Mouse (Mus musculus) urinary bladder, postnatal 14 days (tissue): Measurements from ENCODE around the gene Rdx.
"Not testable (repeated sequence)": the region's sequence is repeated elsewhere in the genome, so short reads cannot be mapped to it uniquely, and the experiment has no call there.

Source experiments
- DNase-seq: peaks from one replicate; pipeline ENCODE4 v3.0.0; 2021; ENCODE audit warnings: low spot score

Rdx gene

GRCm38 (mm10) chr9:52055313-52055712 lies 8.3 kb downstream of the Rdx start:
- no peak for DNase-seq

- no peak for DNase-seq
Observed at GRCm38 (mm10) chr9:52059788-52060187, 12.8 kb downstream of the Rdx start.

GRCm38 (mm10) chr9:52070052-52070451 lies 23.1 kb downstream of the Rdx start:
- DNase-seq = no peak

GRCm38 (mm10) chr9:52071352-52071751 lies 24.4 kb downstream of the Rdx start:
- not testable (repeated sequence) for DNase-seq

GRCm38 (mm10) chr9:52072202-52072601 lies 25.2 kb downstream of the Rdx start:
- DNase-seq = no peak

- DNase-seq = no peak
Observed at GRCm38 (mm10) chr9:52076089-52076488, 29.1 kb downstream of the Rdx start.

- no peak for DNase-seq
Observed at GRCm38 (mm10) chr9:52077692-52078091, 30.7 kb downstream of the Rdx start.

- no peak for DNase-seq
Observed at GRCm38 (mm10) chr9:52081979-52082378, 35.0 kb downstream of the Rdx start.

- no peak for DNase-seq
Observed at GRCm38 (mm10) chr9:52082414-52082813, 35.4 kb downstream of the Rdx start.

GRCm38 (mm10) chr9:52091752-52092151 lies 44.8 kb downstream of the Rdx start:
- DNase-seq = no peak

GRCm38 (mm10) chr9:52092311-52092710 lies 45.3 kb downstream of the Rdx start:
- no peak for DNase-seq

- no peak for DNase-seq
Observed at GRCm38 (mm10) chr9:52093108-52093507, 46.1 kb downstream of the Rdx start.

- DNase-seq = no peak
Observed at GRCm38 (mm10) chr9:52094016-52094415, 47.0 kb downstream of the Rdx start.

GRCm38 (mm10) chr9:52094471-52094980 lies 47.6 kb downstream of the Rdx start:
- DNase-seq = no peak

GRCm38 (mm10) chr9:52095666-52096065 lies 48.7 kb downstream of the Rdx start:
- no peak for DNase-seq

GRCm38 (mm10) chr9:52097386-52097785 lies 50.4 kb downstream of the Rdx start:
- no peak for DNase-seq

GRCm38 (mm10) chr9:52098600-52098999 lies 51.6 kb downstream of the Rdx start:
- peak; percentile 82 for DNase-seq

GRCm38 (mm10) chr9:52100426-52100825 lies 53.5 kb downstream of the Rdx start:
- DNase-seq = no peak

- no peak for DNase-seq
Observed at GRCm38 (mm10) chr9:52102060-52102844, 55.3 kb downstream of the Rdx start.

- DNase-seq = no peak
Observed at GRCm38 (mm10) chr9:52103448-52104224, 56.7 kb downstream of the Rdx start.

- DNase-seq = no peak
Observed at GRCm38 (mm10) chr9:52104225-52104615, 57.2 kb downstream of the Rdx start.

GRCm38 (mm10) chr9:52105423-52105822 lies 58.5 kb downstream of the Rdx start:
- DNase-seq = no peak

GRCm38 (mm10) chr9:52107161-52107560 lies 60.2 kb downstream of the Rdx start:
- DNase-seq = no peak
